Mouse (Mus musculus) midbrain, embryonic 12.5 days (tissue): ENCODE data around the gene Nckap1l. TPM values are rescaled to one million over a fixed set of nuclear protein-coding genes. Genes with fewer than 3 reads are reported as not detected.

Experiments used
- ATAC-seq: fragments of 200-750 bp; cut with Nextera tagmentation; 2 replicates; pipeline ENCODE4 v1.8.0; 2017; ENCODE audit warnings: low read depth, moderate TSS enrichment, moderate library complexity; ENCODE audit not compliant: low FRiP score
- H3K27ac ChIP-seq: fragments of 300-500 bp; sonication (generic); replicated peaks from 2 replicates; pipeline ENCODE4 v1.5.1; 2016; ENCODE audit warnings: mild to moderate bottlenecking
- H3K27me3 ChIP-seq: fragments of 300-500 bp; sonication (generic); 2 replicates; pipeline ENCODE4 v1.6.1; 2016; ENCODE audit warnings: mild to moderate bottlenecking
- H3K36me3 ChIP-seq: fragments of 300-500 bp; sonication (generic); 2 replicates; pipeline ENCODE4 v1.6.1; 2016
- H3K4me1 ChIP-seq: fragments of 300-500 bp; sonication (generic); 2 replicates; pipeline ENCODE4 v1.6.1; 2016
- H3K4me2 ChIP-seq: fragments of 300-500 bp; sonication (generic); replicated peaks from 2 replicates; pipeline ENCODE4 v1.6.1; 2016; ENCODE audit warnings: mild to moderate bottlenecking, moderate library complexity
- H3K4me3 ChIP-seq: fragments of 300-500 bp; sonication (generic); 2 replicates; pipeline ENCODE4 v1.5.1; 2016; ENCODE audit warnings: mild to moderate bottlenecking
- H3K9ac ChIP-seq: fragments of 300-500 bp; sonication (generic); replicated peaks from 2 replicates; pipeline ENCODE4 v1.6.1; 2016; ENCODE audit warnings: mild to moderate bottlenecking, moderate library complexity
- H3K9me3 ChIP-seq: fragments of 300-500 bp; sonication (generic); 2 replicates; pipeline ENCODE4 v1.6.1; 2016; ENCODE audit warnings: mild to moderate bottlenecking
- WGBS: fragments of 180-500 bp; shearing (Covaris S2); methylation state at CpG from one replicate; pipeline ENCODE4 v1.1.7; 2016; 5-methylcytosine and 5-hydroxymethylcytosine counted together
- polyA plus RNA-seq: library from polyadenylated mRNA; unstranded; fragments of >200 nt; fragmentation: Nextera tagmentation; extraction: Ambion mirVana; gene quantifications from 2 replicates; pipeline ENCODE4 v1.2.1, GENCODE M21; 2016

The Nckap1l gene
- polyA plus RNA-seq, 1 experiment from 2014 or later, result 1.8 TPM

DNA sequence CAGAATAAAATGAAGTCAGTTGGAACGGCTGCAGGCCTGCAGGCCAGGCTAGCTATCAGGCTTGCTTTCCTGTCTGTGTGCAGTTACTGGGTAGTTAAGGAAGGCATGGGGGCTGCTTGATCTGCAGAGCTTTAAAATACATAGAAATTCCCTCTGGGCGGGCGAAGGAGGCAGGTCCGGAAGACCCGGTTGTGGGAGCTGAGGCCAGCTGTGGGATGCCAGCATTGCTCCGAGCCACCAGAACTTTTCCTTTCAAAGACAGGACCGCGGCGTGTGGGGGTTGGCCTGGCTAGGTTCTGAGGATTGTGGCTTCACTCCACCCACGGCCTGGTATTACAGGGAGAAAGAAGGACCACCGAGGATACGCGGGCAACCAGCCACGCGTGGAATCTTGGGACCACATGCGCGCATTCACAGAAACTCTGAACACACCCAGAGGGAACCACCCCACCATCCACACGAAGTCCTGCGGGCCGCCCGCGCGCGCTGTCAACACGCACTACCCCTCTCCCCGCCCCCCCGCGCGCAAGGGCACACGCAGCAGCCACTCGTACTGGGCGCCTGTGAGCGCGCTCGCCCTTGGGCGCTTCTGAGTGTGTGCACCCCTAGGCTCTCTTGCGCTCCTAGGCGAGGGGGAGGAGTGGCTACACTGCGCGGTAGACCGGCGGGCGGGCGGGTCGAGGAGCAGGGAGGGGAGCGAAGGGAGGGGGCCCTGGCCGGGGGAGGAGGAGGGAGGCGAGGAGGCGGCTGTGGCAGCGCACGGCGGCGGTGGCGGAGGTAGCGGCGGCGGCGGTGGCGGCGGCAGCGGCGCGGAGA lies 49.0 kb downstream of the Nckap1l start, which contains the start of gene Pde1b:
Gene Pde1b, plus strand, starts transcription at position 600 of the 816 bp plus-strand sequence.
- peaks cover 32% of the 10 kb centered on the region for H3K4me1 ChIP-seq

DNA sequence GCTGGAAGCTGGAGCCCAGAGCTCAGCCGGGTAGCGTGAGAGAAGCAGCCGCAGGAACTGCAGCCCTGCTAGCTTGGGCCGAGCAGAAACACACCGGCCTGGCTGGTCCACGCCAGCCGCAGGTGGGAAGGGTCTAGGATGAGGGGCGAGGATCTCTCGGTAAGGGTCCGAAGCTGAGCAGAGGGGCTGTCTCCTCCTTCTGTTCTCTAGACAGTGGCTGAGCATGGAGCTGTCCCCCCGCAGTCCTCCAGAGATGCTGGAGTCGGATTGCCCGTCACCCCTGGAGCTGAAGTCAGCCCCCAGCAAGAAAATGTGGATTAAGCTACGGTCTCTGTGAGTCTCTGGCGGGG lies 49.6 kb downstream of the Nckap1l start:
- Histone ChIP-seq H3K4me2 (peak overlapping the region; percentile 95), H3K9ac (peak overlapping the region; percentile 74), H3K9me3 (no peaks in the 10 kb centered on the region), H3K4me3 (peak overlapping the region; percentile 66), H3K4me1 (peaks cover 26% of the 10 kb centered on the region), H3K36me3 (no peaks in the 10 kb centered on the region), H3K27me3 (peaks cover 5% of the 10 kb centered on the region), H3K27ac (peak overlapping the region; percentile 70)
- 2% methylated on average over 15 of the region's 15 CpGs for WGBS
- ATAC-seq, result peak; percentile 78

More for the DNA sequence above, 49.0 kb downstream of the Nckap1l start, which contains the start of gene Pde1b:
- Histone ChIP-seq H3K27me3 (peaks cover 5% of the 10 kb centered on the region), H3K36me3 (no peaks in the 10 kb centered on the region), H3K9me3 (no peaks in the 10 kb centered on the region), H3K4me2 (peak within 1 kb of the TSS; percentile 95), H3K9ac (peak within 1 kb of the TSS; percentile 74), H3K4me3 (peak within 1 kb of the TSS; percentile 66), H3K27ac (peak within 1 kb of the TSS; percentile 70)
- under 1% methylated on average over 57 of the region's 63 CpGs for WGBS
- ATAC-seq, result peak; percentile 94

DNA sequence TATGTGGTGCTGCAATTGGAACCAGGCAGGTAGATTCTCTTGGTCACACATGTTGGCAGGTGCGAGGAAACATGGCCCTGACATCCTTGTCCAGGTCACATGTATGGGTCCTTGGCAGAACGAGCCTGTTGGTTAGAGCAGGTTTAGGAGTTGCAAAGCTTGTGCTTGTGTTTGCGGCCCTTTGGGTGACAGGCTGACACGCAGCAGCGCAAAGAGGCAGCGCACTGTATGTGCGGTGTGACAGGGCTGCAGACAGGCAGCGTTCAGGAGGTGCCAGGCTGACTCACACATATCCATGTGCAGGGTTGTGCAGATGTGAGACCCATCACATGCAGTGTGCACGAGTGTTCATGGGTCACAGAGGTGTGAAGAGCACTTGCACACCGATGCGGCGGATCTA lies 50.1 kb downstream of the Nckap1l start:
- H3K4me1 ChIP-seq, result peaks cover 22% of the 10 kb centered on the region

GRCm38 (mm10) chr15:103509317-103509716 lies 55.7 kb downstream of the Nckap1l start:
- ATAC-seq, result no peak
- no peak overlapping the region for H3K4me2 ChIP-seq
- H3K4me3 ChIP-seq, result no peak overlapping the region
- H3K27me3 ChIP-seq, result no peaks in the 10 kb centered on the region; the same call in 1 of the 2 replicates
- no peak overlapping the region for H3K9ac ChIP-seq
- peaks cover 27% of the 10 kb centered on the region for H3K4me1 ChIP-seq
- no peak overlapping the region for H3K27ac ChIP-seq
- no peaks in the 10 kb centered on the region for H3K9me3 ChIP-seq
- H3K36me3 ChIP-seq, result no peaks in the 10 kb centered on the region
- WGBS, result 64% methylated on average over 3 of the region's 3 CpGs

More for the DNA sequence above, 50.1 kb downstream of the Nckap1l start:
- peak overlapping the region; percentile 66 for H3K4me3 ChIP-seq
- no peaks in the 10 kb centered on the region for H3K36me3 ChIP-seq
- peak overlapping the region; percentile 74 for H3K9ac ChIP-seq
- H3K27me3 ChIP-seq, result peaks cover 5% of the 10 kb centered on the region
- peak; percentile 36; the same call in 1 of the 2 replicates for ATAC-seq
- H3K27ac ChIP-seq, result peak overlapping the region; percentile 70
- peak overlapping the region; percentile 95 for H3K4me2 ChIP-seq
- 44% methylated on average over 12 of the region's 12 CpGs for WGBS
- H3K9me3 ChIP-seq, result no peaks in the 10 kb centered on the region

DNA sequence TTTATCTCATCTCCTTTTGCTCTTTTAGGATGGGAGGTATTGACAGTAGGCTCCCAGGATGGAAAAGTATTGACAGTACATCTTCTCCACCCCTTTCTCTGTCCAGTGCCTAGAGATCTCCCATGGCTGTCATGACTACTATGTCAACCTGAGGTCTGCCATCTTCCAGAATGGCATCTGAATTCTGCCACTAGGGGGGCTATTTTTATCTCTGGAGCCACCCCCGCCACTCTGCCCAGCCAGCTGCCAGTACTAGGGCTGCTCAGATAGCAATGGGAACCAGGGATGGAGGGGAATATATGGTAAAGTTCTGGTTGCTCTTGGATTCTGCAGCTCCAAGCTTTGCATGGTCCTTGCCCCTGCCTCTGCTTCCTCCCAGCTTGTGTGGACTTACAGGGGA lies 58.1 kb downstream of the Nckap1l start:
- no peak overlapping the region for H3K4me2 ChIP-seq
- WGBS, result 82% methylated on average over 1 of the region's 1 CpGs
- H3K4me1 ChIP-seq, result peaks cover 42% of the 10 kb centered on the region
- no peak overlapping the region for H3K27ac ChIP-seq
- no peak overlapping the region for H3K9ac ChIP-seq
- no peaks in the 10 kb centered on the region for H3K9me3 ChIP-seq
- H3K27me3 ChIP-seq, result no peaks in the 10 kb centered on the region
- no peak for ATAC-seq
- H3K4me3 ChIP-seq, result no peak overlapping the region
- H3K36me3 ChIP-seq, result no peaks in the 10 kb centered on the region

GRCm38 (mm10) chr15:103513621-103514031 lies 60.0 kb downstream of the Nckap1l start:
- Histone ChIP-seq H3K9me3 (no peaks in the 10 kb centered on the region), H3K27me3 (no peaks in the 10 kb centered on the region), H3K36me3 (no peaks in the 10 kb centered on the region), H3K4me2 (peak overlapping the region; percentile 51), H3K4me1 (peaks cover 60% of the 10 kb centered on the region), H3K9ac (no peak overlapping the region), H3K27ac (peak overlapping the region; percentile 63), H3K4me3 (0 out of 2 replicates have a peak overlapping the region, but pooled peaks have one; percentile 33)
- 8% methylated on average over 7 of the region's 7 CpGs for WGBS
- ATAC-seq, result peak; percentile 50

- H3K27me3 ChIP-seq, result no peaks in the 10 kb centered on the region
- ATAC-seq, result peak; percentile 90
- H3K4me2 ChIP-seq, result peak overlapping the region; percentile 51
- H3K9ac ChIP-seq, result peak overlapping the region; percentile 24; the same call in 1 of the 2 replicates
- H3K9me3 ChIP-seq, result no peaks in the 10 kb centered on the region
- H3K27ac ChIP-seq, result peak overlapping the region; percentile 63
- WGBS, result 1% methylated on average over 10 of the region's 10 CpGs
- H3K4me3 ChIP-seq, result peak overlapping the region; percentile 33
- H3K36me3 ChIP-seq, result no peaks in the 10 kb centered on the region
- peaks cover 65% of the 10 kb centered on the region for H3K4me1 ChIP-seq
Observed at GRCm38 (mm10) chr15:103514119-103514518, 60.5 kb downstream of the Nckap1l start.

DNA sequence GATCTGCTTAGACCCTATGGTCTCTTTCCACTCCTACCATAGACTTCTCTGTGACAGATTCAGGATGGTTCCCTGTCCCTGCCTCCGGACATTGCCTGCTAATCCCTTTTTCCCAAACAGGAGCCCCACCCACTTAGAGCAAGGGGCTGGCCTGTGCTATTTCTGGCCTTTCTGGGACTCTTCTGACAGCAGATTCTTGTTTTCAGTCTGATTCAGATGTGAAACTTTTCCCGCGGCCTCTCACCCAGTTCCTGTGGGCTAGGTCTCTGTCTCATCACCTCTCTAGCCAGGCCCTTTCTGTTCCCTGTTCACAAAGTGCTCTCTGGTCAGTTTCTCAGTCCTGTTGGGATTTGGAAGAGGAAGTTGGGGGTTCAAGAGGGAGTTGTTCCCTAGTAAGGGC lies 61.3 kb downstream of the Nckap1l start:
- WGBS, result 18% methylated on average over 3 of the region's 3 CpGs
- no peaks in the 10 kb centered on the region for H3K9me3 ChIP-seq
- no peaks in the 10 kb centered on the region for H3K36me3 ChIP-seq
- peak overlapping the region; percentile 63; the same call in 1 of the 2 replicates for H3K27ac ChIP-seq
- ATAC-seq, result no peak
- peak overlapping the region; percentile 33; the same call in 1 of the 2 replicates for H3K4me3 ChIP-seq
- no peaks in the 10 kb centered on the region for H3K27me3 ChIP-seq
- peaks cover 66% of the 10 kb centered on the region for H3K4me1 ChIP-seq
- H3K9ac ChIP-seq, result peak overlapping the region; percentile 29; the same call in 1 of the 2 replicates
- H3K4me2 ChIP-seq, result peak overlapping the region; percentile 51

GRCm38 (mm10) chr15:103518600-103519385 lies 65.2 kb downstream of the Nckap1l start:
- Histone ChIP-seq H3K27me3 (no peaks in the 10 kb centered on the region), H3K9ac (0 out of 2 replicates have a peak overlapping the region, but pooled peaks have one; percentile 15), H3K27ac (peak overlapping the region; percentile 97), H3K4me2 (peak overlapping the region; percentile 33), H3K36me3 (peaks cover 15% of the 10 kb centered on the region), H3K9me3 (no peaks in the 10 kb centered on the region), H3K4me3 (no peak overlapping the region), H3K4me1 (peaks cover 78% of the 10 kb centered on the region)
- ATAC-seq, result peak; percentile 74
- 4% methylated on average over 5 of the region's 5 CpGs for WGBS

DNA sequence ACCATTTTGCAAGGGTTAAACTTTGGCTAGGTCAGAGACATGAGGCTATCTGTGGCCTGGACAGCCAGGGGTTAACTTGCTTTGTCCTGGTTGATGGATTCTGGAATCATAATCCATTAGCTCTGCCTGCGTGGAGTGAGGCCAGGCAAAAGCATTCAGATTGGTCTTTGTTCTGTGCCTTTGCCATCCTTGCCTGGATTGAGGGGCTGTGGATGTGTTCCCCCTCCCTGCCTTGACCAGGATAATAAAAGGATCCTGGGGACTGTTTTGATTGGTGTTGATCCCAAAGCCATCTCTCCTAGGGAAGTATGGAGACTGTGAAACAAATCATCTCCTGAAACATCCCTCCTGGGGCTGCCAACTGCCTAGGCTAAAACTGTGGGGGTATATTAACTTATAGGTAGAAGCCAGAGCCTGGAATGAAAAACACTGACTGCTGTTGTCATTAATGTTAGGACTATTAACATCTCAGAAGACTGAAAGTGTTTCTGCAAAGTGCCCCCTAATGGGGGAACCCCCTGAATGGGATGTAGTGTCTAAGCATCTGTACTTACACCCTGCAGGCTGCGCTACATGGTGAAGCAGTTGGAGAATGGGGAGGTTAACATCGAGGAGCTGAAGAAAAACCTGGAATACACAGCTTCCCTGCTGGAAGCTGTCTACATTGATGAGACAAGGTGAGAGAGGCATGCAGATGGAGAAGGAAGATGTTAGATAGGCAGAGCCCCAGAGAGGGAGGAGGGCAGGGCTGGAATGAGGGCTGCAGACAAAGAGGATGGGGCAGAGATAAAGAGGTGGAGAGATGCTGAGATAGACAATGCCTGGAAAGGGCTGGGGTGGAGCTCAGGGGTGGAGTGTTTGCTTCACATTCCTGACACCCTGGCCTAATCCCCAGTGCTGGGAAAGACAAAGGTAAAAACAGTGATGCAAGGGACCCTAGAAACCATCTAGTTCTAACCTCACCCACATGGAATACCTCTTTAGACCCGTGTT lies 66.1 kb downstream of the Nckap1l start:
- peak; percentile 82 for ATAC-seq
- 4% methylated on average over 4 of the region's 4 CpGs for WGBS
- H3K27ac ChIP-seq, result peak overlapping the region; percentile 97
- H3K27me3 ChIP-seq, result no peaks in the 10 kb centered on the region
- peak overlapping the region; percentile 28; the same call in 1 of the 2 replicates for H3K9ac ChIP-seq
- peak overlapping the region; percentile 33 for H3K4me2 ChIP-seq
- peaks cover 72% of the 10 kb centered on the region for H3K4me1 ChIP-seq
- H3K9me3 ChIP-seq, result no peaks in the 10 kb centered on the region
- no peak overlapping the region for H3K4me3 ChIP-seq
- H3K36me3 ChIP-seq, result peaks cover 24% of the 10 kb centered on the region
